Mouse (Mus musculus) E14TG2a.4 (cell line): ENCODE measurements at regions not wholly inside any gene's neighbourhood (a gene's known extent, or its start where the extent isn't known, plus 50 kb on each side); places are given as distances from the start of the nearest gene placed in this dataset.

Experiments
- H3K27me3 ChIP-seq: 2 replicates; pipeline ENCODE4 v1.6.1; 2014; ENCODE audit warnings: low read length, control low read depth; ENCODE audit not compliant: insufficient read depth
- H3K36me3 ChIP-seq: 2 replicates; pipeline ENCODE4 v1.6.1; 2014; ENCODE audit warnings: low read length, control low read depth; ENCODE audit not compliant: insufficient read depth
- H3K4me1 ChIP-seq: replicated peaks from 2 replicates; pipeline ENCODE4 v1.6.1; 2014; ENCODE audit warnings: low read depth, low read length, control low read depth
- H3K4me3 ChIP-seq: replicated peaks from 2 replicates; pipeline ENCODE4 v1.5.1; 2014; ENCODE audit warnings: mild to moderate bottlenecking, low read length
- H3K9me3 ChIP-seq: 2 replicates; pipeline ENCODE4 v1.6.1; 2014; ENCODE audit warnings: low read length, control low read depth
- CTCF ChIP-seq: conservative IDR thresholded peaks from 2 replicates; pipeline ENCODE4 v1.5.1; 2014; ENCODE audit warnings: low read length
- NANOG ChIP-seq: IDR thresholded peaks from 2 replicates; pipeline ENCODE4 v1.6.1; 2014; ENCODE audit warnings: borderline replicate concordance, low read length, mixed read lengths
- POU5F1 ChIP-seq: IDR thresholded peaks from 2 replicates; pipeline ENCODE4 v1.6.1; 2014; ENCODE audit warnings: low read length, borderline replicate concordance

DNA sequence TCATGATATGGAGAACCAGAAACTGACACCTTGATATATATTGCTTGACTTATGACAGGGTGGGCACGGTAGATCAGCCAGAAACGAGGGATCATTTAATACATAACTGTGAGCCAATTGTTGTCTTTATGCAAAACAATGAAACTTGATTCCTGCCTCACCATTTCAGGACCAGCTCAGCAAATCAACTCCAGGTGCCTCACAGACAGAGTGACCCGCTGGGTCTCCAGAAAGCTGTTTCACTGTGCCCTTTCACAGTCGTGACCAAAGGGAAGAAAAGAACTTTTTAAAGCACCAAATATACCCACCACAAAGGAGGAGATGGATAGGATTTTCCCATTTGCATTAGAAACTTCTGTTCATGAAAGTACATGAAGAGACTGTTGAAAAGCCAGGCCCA lies 443.0 kb upstream of the Mki67 start:
- Histone ChIP-seq H3K36me3 (no peaks in the 10 kb centered on the region), H3K27me3 (no peaks in the 10 kb centered on the region), H3K4me1 (no peaks in the 10 kb centered on the region), H3K4me3 (no peak overlapping the region), H3K9me3 (peaks cover 8% of the 10 kb centered on the region)
- TF ChIP-seq NANOG (no peak), CTCF (no peak), POU5F1 (no peak)

DNA sequence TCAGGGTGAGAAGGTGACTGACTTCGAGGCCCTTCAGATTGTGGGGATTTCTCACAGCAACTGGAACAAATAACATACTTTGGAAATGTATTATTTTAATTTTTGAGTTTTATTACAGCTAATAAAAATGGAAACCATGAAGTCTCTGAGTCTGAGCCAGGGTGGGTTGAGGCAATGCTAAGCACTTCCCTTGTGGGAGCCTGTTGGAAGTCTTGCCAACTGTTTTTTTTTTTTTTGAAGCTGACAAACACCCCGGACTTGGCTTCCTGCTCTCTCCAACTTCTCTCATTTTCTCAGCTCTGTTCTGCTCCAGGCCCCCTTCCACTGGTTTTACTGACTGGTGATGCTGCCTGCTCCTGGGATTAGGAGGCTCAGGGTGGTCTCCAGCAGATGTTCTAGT lies 445.4 kb upstream of the Mki67 start:
- TF ChIP-seq NANOG (no peak), POU5F1 (no peak), CTCF (no peak)
- peaks cover 8% of the 10 kb centered on the region for H3K9me3 ChIP-seq
- no peak overlapping the region for H3K4me3 ChIP-seq
- no peaks in the 10 kb centered on the region for H3K36me3 ChIP-seq
- no peaks in the 10 kb centered on the region for H3K27me3 ChIP-seq
- H3K4me1 ChIP-seq = no peaks in the 10 kb centered on the region

DNA sequence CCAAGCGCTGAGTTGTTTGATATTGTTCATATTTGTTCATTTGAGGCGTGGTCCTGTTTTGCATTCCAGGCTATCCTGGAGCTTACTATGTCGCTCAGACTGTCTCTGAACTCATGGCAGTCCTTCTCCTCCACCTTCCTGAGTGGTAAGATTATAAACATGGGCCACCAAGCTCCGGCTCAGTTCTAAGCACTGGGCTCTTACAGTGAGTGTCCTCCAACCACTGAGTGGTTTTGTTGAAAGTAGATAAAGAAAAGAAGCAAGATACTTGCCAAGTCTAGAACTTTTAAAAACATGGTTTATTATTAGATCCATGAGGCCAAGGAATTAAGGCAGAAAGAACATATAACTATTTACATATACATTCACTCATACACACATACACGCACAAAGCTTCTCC lies 448.7 kb upstream of the Mki67 start:
- no peak overlapping the region for H3K4me3 ChIP-seq
- peaks cover 8% of the 10 kb centered on the region for H3K9me3 ChIP-seq
- H3K27me3 ChIP-seq = no peaks in the 10 kb centered on the region
- no peaks in the 10 kb centered on the region for H3K4me1 ChIP-seq
- TF ChIP-seq POU5F1 (no peak), NANOG (no peak), CTCF (no peak)
- H3K36me3 ChIP-seq = no peaks in the 10 kb centered on the region

DNA sequence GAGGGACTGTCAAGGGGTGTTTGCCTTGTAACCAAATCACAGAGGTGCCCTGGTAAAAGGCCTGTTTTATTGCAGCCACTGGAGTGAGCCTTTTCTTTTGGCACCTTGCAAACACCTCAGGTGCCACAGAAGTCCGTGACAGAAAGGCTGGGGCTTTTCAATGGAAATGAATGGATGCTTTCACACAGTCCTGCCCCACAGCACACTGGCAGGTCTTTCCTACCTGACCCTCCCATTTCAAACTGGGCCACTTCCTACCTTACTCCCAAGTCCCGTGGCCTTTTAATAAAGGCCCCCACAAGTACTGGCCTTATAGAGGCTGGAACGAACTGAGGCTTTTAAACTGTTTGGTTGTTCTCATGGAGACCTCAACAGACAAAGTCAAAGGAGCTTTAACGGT lies 453.1 kb upstream of the Mki67 start:
- Histone ChIP-seq H3K36me3 (no peaks in the 10 kb centered on the region), H3K4me3 (no peak overlapping the region), H3K9me3 (no peaks in the 10 kb centered on the region), H3K4me1 (no peaks in the 10 kb centered on the region), H3K27me3 (no peaks in the 10 kb centered on the region)
- TF ChIP-seq CTCF (no peak), NANOG (no peak), POU5F1 (no peak)

DNA sequence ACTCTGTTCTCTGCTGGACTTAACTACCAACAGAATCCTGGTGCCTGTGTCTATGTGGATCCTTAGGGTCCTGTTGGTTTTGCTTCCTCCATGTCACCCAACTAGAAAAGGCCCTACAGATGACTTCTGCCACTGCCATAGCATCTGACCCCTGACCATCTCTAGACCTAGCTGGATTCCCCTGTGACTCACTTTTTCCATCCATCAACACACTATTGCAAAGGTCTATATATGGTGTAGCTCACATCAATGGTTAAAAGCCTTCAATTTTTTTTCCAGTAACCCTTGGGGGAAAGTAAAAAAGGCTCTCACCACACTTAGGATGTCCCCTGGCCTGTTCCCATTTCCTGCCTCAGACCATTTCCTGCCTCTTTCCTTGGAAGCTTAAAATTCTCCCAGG lies 460.2 kb upstream of the Mki67 start:
- no peaks in the 10 kb centered on the region for H3K27me3 ChIP-seq
- H3K36me3 ChIP-seq = no peaks in the 10 kb centered on the region
- H3K4me1 ChIP-seq = no peaks in the 10 kb centered on the region
- H3K9me3 ChIP-seq = peaks cover 17% of the 10 kb centered on the region
- TF ChIP-seq POU5F1 (no peak), NANOG (no peak), CTCF (no peak)
- no peak overlapping the region for H3K4me3 ChIP-seq

DNA sequence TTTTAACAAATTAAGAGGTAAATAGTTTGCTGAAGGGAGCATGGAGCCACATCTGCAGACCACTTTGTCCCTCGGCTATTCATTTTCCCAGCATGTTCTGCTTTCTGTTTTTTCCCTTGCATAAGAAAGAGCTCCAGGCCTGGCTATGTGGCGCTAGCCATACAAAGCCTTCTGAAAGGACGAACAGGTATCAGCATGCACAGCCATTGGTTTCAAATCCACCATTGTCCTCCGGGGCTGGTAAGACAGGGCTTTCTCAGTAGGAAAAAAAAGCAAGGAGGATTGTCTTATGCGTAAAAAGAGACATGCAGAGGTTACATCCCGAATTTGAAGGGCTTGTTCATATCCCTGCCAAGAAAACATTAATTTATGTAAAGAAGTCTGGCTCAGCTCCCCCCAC lies 464.8 kb upstream of the Mki67 start:
- Histone ChIP-seq H3K4me1 (no peaks in the 10 kb centered on the region), H3K9me3 (peaks cover 17% of the 10 kb centered on the region), H3K36me3 (no peaks in the 10 kb centered on the region), H3K4me3 (no peak overlapping the region), H3K27me3 (no peaks in the 10 kb centered on the region)
- TF ChIP-seq NANOG = no peak
- TF ChIP-seq CTCF = no peak
- no peak for TF ChIP-seq POU5F1

DNA sequence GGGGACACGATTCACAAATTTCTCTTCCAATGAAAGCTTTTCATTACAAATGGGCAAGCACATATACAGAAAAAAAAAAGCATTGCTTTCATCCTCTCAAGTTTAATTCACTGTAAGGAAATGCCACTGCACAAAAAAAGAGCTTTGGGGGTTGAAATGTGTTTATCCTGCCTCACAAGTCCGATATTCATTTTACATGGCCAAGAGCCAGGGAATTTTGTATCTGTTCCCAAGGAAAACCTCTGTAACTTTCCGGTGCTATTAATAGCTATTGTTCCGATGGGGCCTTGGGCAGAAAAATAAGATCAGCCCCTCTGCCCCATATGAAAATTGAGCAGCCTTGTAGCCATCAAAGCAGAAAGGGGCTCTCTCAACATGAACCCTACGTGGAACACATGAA lies 465.9 kb upstream of the Mki67 start:
- TF ChIP-seq NANOG (no peak), CTCF (no peak), POU5F1 (no peak)
- Histone ChIP-seq H3K4me3 (no peak overlapping the region), H3K36me3 (no peaks in the 10 kb centered on the region), H3K4me1 (no peaks in the 10 kb centered on the region), H3K27me3 (no peaks in the 10 kb centered on the region), H3K9me3 (peaks cover 10% of the 10 kb centered on the region)

DNA sequence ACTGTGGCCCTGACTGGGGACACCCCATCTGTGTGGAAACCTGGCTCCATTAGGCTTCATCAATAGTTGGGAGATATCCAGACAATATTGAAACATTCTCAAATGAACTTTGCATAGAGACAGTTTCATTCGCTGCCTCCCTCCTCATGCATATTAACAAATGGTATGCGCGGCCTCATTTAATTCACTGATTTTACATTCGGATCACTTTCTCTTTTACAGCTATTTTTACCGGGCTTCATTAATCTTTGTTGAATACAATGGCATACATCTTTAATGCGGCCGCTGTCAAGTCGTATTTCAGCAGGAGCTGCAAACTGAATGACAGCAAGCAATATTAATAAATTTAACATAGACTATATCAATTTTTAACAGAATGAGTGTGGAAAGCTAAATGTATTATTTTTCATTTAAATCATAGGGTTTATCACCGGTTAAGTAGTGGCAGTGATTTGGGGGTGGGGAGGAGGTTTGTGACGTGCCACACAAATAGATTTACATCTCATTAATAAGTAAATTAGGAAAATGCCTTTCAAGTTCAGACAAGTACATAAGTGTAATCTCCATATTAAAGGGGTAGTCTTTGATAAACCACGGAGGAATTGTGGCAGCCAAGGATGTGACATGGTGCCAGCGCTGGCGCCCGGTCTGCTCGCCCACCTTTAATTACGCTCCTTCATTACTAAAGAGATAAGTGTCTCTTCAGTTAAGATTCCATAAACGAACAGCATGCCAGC lies 480.4 kb upstream of the Mki67 start:
- Histone ChIP-seq H3K9me3 (no peaks in the 10 kb centered on the region), H3K27me3 (no peaks in the 10 kb centered on the region), H3K4me1 (no peaks in the 10 kb centered on the region), H3K36me3 (no peaks in the 10 kb centered on the region), H3K4me3 (no peak overlapping the region)
- TF ChIP-seq CTCF (no peak), POU5F1 (no peak), NANOG (no peak)

DNA sequence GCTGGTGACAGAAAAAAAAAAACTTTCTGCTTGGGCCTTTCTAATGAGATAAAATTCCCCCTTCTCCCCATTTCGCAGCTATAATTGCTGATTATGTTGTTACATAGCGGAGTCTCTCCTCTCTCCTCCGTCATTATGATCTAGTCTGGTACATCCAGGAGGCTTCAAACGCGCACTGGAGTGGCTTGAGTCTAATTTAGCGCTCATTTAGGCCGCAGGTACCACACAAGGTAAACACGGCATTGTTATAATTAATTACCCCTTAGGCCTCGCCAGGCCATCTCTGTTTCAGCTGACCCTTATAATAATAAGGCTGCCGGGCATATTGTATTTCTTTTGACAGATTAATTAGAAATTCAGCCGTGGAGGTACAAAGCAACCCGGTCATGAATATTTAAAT lies 492.7 kb upstream of the Mki67 start:
- no peak for TF ChIP-seq NANOG
- no peak for TF ChIP-seq CTCF
- no peak for TF ChIP-seq POU5F1
- Histone ChIP-seq H3K4me3 (no peak overlapping the region; the same call in 1 of the 2 replicates), H3K27me3 (peaks cover 22% of the 10 kb centered on the region), H3K9me3 (peaks cover 6% of the 10 kb centered on the region), H3K36me3 (no peaks in the 10 kb centered on the region), H3K4me1 (peaks cover 4% of the 10 kb centered on the region; the same call in 1 of the 2 replicates)
